Mouse (Mus musculus): ENCODE results near the gene Galm.
"Not testable (repeated sequence)": the region's sequence is repeated elsewhere in the genome, so short reads cannot be mapped to it uniquely, and the experiment has no call there.

Gene Galm

DNA sequence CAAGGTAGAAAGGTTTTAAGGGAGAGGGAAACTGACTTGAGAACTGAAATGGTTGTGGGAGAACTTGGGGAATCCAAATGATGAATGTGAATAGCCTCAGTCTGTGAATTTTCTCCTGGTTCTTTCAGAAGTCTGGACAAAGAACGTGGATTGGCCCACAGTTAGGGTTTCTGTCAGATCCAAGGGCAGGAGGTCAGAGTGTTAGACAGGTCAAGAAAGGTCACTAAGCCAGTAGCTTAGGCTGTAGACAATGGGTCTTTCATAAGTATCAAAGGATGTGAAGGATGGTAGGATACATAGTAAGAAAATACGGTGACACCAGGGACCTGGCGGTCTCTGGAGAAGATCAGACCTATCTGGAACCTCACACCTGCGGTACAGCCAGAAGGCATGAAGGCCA is 40.2 kb downstream of the Galm start:
- DNase-seq, result no peak

DNA sequence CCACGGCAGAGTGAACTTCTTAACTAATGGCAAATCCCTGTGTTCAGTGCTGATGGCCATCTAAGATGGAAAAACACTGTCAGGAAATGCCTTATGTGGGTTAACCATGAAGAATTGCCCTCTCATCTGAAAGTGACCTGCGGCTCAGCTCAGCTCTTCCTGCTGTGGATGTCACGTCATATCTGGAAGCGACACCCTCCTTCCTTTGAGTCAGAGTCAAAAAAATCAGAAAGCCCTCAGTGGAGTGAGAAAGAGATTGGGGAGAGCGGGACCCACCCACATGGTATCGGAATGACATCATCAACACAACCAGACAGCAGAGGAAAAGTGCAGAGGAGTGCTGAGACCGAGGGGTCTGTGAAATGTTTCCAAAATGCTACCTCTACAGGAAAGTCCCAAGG is 40.6 kb downstream of the Galm start:
- no peak for DNase-seq

DNA sequence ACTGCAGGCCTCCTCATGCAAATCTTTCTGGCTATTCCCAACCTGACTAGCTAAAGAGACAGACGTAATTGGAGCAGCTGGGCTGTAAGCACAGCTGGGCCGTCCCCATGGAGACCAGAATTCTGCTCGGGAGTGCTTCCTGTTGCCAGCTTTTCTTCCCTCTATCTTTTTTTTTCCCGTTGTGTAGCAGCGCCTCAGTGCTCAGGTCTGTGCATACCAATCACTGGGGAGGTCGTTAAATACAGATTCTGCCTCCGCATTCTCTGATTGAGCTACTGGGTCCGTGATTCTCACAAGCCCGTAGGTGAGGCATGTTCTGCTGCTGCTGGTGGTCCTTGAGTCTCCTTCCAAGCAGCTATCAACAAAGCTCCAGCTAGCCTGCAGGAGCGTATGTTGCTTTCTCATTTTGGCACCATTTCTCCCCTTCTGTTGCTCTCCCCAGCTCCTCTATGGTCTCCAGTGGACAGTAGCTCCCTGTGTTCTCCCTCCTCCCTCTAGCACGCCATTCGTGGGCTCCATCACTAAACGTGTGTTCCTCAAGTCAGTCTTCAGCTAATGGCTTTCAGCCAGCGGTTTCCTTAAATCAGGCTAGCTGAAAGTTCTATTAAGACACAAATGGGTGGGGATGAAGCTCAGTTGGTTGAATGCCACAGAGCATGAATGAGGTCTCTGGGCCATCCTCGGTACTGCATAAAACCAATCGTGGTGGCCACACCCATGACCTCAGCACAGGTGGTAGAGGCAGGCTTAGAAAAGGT is 41.3 kb downstream of the Galm start:
- no peak for DNase-seq

DNA sequence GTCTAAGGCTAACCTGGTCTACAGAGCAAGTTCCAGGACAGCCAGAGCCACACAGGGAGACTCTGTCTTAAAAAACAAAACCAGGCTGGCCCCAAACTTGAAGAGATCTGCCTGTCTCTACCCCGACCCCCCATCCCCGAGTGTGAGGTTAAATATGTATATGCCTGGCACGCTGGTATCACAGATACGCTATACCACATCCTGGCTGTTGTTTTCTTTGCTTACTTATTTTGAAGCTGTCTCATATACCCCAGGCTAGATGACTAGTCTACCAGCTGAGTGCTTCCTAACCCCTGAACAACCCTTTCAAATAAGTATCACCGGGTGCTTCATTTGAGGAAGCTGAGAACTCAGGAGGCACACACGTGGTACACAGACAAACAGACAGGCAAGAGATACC is 42.5 kb downstream of the Galm start:
- DNase-seq, result no peak

DNA sequence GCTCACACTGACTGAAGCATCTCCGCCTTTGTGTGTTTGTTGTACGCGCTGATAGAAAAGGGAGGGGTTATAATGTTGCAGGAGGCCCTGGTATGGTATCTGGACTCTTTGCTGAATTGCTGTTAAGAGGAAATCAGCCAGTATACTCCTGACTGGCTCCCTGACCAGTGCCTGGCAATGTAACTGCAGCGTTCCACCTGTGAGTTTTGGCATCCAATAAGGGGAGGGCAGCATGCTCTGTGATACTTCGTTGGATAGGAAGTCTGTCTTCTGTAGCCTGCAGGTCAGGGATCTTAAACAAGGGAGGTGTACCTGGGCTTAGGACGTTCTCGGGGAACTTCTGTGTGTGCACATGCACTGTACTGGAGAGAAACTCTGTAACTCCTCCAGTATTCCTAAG is 43.7 kb downstream of the Galm start:
- DNase-seq, result no peak

DNA sequence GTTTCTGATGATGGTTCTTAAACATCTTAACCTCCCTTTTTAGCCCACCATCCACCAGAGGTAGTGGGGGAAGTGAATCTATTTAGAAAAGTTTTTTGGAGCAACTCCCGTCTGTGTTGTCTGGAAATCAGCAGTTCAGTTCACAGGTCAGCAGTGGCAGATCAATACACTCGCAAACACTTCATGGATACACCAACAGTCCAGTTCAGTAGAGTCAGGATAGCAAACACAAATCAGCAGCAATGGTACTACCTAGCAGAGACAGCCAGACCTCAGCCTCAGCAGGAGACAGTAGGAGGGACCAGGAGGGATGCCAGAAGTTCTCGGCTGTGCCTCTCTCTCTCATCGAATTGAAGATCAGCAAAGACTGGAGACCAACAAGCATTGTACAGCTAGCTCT is 44.7 kb downstream of the Galm start:
- no peak for DNase-seq

DNA sequence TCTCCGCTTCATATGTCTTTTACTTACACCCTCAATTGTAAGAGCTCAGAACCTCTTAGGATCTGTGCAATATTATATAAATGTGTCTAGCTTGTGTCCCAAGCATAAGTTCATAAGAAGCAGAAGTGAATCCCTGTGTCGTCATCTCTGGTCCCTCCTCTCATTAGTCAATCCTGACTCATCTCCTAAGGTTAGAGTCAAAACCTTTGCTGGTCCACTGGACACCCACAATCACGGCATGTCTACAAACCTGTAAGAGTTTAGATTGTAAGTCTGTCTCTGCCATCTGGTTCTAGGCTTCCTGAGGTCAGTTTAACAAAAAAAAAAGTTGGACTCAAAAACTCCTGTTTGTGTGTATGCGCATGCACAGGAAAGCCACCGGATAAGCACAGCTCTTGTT is 45.5 kb downstream of the Galm start:
- DNase-seq, result no peak

DNA sequence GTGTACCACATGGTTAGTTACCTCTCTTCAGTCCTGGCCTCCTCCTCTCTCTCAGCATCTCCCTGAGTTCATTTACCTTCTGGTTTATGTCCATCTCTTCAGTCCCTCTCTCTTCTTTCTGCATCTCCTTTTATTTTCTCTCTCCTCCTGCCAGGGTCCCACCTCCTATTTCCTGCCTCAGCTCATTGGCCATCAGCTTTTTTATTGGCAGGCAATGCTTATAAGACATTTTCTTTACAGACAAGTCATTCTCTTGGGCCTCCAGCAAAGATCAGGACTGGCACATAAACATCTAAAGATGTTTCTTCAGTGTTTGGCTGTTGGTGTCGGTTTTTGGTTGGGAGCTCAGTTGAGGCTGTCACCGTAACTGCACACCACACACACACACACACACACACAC is 46.4 kb downstream of the Galm start:
- DNase-seq, result no peak

DNA sequence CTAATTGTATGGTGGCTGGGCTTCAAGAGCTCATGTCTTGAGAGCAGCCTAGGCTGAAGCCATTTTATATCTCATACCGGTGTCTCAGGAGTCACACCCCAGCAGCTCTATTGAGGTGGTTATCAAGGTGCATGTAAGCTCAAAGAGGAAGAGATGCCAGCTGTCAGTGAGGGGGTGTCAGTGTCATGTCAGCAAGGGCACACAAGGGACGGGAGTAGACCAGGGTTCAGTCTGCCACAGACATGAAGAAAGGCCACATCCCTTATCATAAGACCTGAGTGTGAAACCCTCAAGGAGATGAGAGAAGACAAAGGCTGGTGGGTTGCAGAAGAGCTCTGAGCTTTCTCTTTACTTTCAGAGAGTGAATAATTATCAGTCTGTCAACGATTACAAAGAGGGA is 46.9 kb downstream of the Galm start:
- peak; percentile 29 to 51 for DNase-seq

DNA sequence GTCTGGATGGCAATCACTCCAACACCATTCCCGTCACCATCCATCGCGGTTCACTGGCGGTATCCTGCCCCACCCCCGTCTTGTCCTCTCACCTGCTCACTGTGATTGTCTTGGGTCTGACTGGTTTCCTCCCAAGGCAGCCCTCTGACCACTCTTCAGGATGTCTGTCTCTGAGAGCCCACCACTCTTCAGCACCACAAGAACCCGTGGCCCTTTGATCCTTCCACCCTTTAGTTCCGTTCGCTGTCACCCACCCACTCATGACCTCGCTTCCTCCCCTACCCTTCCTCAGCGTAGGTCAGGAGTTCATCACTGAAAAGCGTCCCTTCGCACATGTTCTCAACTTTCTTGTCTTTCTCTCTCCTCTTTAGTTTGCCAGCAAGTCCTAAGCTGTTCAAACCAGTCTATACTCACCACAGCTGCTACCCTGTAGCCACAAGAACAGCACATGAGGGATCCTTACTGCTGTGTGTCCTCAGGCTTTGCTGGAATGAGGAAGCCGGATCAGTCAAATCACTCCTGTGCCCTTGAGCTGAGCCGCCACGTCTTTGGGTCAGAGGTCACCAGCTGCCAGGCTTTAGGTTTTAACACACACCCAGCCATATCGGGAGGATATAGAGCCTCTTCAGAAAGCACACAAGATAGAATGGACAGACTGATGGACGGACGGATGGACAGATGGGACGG is 47.6 kb downstream of the Galm start:
- DNase-seq, result peak; percentile 49 to 61

DNA sequence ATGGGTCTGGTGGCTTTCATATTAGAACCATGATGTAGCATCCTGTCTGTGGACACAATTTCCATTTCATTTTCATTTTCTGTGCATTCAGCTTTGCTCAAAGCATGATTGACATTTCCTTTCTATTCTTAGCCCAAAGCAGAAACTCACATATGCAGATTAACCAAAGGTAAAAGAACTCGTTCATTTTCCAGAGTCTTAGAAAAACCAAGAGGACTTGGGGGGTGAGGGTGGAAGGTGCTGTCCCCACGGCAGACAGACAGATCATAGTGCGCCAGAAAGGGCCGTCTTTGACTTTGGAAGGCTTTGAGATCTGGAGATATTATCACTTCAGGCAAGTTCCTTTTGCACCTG is 48.1 kb downstream of the Galm start:
- DNase-seq, result peak in 1 of 2 experiments; percentile 32

DNA sequence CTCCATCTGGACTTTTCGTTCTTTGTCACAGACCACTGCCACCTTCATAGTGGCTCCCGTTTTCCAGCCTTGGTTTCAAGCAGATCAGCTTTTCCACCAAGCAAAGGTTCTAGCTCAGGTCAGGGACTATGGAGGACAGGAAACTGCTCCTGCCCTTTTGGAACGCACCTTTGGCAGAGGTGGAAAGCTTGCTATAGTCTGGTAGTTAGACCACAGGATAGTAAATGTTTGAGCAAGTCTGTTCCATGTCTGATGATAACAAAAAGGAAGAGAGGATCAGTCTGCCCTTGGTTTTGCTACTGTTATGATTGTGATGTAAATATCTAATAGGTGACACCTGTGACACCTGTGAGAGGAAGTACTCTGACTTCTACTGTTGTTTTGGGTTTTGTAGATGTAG is 48.7 kb downstream of the Galm start:
- no peak for DNase-seq

DNA sequence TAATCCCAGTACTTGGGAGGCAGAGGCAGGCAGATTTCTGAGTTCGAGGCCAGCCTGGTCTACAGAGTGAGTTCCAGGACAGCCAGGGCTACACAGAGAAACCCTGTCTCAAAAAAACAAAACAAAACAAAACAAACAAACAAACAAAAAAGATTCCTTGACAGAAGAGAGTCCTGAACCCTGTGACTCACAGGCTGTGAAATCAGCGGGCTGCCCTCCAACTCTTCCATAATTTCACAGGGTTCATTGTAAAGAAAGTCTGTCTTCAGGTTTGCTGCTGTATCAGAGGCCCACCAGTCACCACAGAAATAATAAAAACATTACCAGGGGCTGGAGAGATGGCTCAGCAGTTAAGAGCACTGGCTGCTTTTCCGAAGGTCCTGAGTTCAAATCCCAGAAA is 51.6 kb downstream of the Galm start:
- DNase-seq, result not testable (repeated sequence)

DNA sequence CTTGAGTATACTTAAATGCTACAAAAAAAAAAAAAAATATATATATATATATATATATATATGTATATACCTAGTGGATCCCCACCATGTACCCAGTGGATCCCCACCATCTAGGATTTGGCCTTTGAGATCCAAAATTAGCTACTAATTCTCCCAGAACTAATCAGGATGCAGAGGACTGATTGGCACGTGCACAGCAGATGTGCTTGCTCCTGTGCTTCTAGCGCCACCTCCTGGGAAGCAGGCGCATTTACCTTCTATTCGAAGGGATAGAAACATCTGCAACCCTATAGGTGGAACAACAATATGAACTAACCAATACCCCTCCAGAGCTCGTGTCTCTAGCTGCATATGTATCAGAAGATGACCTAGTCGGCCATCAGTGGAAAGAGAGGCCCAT is 52.7 kb downstream of the Galm start:
- DNase-seq, result peak; percentile 63 to 68

DNA sequence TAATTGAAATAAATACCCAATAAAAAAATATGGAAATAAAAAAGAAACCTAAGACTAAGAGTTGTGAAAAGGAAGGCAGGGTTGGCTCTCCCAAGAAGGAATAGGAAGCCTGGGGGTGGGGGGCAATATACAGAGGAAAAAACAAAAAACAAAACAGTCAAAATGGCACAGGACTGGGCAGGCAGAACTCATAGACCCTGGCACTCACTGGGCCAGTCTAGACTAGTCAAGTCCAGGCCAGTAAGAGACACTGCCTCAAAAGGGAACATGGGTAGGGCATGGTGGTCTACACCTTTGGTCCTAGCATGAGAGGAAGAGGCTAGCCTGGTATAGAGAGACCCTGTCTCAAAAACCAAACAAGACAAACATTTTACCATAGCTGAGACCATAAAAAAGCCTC is 53.2 kb downstream of the Galm start:
- no peak for DNase-seq

DNA sequence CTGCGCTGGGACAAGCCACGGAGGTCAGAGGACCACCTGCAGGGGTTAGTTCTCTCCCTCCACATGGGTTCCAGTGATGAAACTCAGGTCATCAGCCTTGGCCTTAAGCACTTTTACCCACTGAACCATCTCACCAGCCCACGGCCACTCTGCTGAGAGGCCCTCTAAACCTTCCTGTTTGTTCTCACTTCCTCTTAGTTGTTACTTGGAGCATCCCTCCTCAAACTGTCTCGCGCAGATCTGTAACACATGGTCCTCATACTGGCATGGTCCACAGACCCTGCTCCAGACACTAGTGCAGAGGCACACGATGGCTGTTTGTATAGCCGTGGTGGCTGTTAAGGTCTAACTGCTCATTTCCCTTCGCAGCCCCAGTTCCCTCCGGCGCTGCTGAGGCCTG is 56.3 kb downstream of the Galm start:
- DNase-seq, result no peak

DNA sequence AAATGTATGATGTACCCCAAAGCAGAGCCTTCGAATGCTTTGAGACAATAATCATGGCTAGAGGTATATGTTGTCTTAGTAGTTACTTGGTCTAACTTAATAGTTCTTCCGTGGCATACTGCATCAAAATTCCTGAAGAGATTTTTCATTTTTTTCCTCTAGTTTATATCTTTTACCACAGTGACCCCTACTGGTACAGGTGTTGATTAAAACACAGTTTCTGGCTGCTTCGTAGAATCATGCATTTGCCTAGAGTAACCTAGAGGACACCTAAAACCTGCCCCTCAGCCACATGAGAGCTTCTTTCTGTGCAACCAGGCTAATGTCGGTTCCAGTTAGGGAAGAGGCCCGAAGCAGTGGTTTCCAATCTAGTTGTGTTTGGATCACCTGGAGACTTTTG is 65.8 kb downstream of the Galm start:
- DNase-seq, result no peak

DNA sequence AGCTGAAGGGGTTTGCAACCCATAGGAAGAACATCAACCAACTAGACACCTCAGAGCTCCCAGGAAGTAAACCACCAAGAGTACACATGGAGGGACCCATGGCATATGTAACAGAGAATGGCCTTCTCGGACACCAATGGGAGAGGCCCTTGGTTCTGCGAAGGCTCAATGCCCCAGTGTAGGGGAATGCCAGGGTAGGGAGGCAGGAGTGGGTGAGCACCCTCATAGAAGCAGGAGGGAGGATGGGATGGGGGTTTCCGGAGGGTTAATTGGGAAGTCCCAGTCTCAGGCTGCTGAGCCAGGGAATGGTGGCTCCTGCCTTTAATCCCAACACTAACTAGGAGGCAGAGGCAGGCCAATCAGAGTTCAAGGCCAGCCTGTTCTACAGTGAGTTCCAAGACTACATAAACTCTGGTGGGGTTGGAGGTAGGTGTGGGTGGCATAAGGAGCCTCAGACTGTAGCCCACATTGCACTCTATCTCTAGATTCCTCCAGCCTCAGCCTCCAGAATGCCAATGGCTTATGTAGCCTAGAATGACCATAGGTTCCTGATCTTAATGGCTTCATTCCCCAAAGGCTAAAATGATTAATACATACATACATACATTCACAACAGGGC is 72.0 kb downstream of the Galm start:
- DNase-seq, result no peak

DNA sequence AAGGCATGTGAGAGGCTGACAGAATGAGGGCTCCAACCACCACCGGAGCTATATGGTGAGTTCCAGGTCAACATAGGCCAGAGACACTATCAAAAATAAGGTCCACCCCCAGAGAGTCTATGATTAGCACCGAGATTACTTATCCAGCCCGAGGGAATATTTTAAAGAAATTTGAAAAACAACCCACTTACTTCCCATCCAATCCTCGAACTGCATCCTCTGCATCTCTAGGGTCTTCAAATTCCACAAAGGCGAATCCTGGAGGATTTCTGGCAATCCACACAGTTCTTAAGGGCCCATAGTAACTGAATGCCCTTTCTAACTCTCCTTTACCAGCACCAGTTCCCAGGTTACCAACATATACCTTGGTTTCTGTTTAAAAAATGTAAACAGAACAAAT is 78.4 kb downstream of the Galm start:
- no peak for DNase-seq

DNA sequence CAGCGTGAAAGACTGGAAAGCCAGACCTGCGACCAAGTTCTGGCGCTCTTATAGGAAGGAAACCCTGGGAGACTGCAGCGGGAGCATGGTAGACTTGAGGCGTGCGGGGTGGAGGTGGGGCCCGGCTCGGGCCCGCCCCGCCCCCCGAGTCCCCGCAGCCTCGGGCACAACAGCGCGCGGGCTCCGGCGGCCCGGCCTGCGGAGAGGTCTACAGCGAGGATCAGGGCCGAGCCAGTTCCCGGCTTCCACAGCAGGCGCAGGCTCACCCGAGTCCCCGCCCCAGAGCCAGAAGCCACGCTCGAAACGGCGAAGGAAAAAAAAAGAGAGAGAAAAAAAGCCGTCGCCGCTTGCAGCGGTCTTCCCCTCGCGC is 79.0 kb downstream of the Galm start:
- peak; percentile 46 to 64 for DNase-seq

DNA sequence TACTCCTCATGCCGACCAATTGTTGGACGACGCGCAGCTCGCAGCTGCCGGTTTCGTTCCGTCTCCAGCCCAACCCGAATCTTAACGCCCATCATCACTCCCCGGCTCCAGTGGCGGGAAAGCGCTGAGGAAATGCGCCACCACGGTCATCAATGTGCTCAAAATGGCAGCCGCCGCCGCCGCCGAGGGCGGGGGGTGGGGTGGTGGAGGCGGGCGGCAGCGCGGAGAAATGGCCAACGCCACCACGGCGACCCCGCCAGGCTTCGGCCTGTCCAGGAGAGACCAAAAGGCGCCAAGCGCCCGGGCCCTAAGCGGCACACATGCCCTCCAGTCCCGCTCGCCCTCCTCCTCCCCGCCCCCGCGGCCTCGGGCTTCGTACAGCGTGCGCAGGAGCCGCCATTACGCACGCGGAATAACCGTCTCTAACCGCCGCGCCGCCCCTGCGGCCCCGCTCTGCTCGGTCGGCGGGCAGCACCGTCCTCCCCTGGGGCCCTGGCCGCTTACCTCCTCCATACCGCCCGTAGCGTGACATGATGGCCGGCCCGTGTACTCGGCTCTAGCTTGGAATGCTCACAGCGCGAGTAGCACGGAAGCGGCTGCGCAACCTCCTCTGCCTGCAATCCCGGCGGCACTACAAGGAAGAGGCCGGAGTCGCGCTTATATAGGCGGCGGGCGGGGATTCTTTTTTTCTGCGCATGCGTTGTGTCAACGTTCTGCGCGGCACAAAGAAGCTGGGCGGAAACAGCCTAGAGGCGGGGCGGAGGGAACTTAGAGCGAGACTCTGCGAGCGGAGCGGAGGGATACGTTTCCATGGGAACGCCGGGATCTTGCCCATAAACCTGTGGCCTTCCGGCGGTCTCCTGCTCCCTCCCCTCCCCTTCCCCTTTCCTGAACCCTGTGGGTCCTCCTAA is 79.7 kb downstream of the Galm start, which contains the start of the genes Srsf7 and Ttc39d:
Srsf7 (minus strand) TSS at position 637 of the 911 bp plus-strand sequence.
Ttc39d (plus strand) TSS at position 790 of the 911 bp plus-strand sequence.
- DNase-seq, result peak; percentile 97 to 99

DNA sequence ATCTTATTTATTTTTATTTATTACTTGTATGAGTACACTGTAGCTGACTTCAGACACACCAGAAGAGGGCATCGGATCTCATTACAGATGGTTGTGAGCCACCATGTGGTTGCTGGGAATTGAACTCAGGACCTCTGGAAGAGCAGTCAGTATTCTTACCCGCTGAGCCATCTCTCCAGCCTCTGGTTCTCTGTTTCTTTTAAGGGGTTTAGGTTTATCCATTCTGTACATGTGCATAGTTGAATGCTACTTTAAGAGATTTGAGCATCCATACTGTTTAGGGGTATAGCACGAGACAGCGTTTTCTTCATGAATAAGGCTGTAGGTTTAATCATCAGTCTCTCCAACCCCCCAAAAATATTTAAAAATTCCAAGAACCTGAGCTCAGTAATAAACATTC is 86.7 kb downstream of the Galm start:
- DNase-seq, result not testable (repeated sequence)

DNA sequence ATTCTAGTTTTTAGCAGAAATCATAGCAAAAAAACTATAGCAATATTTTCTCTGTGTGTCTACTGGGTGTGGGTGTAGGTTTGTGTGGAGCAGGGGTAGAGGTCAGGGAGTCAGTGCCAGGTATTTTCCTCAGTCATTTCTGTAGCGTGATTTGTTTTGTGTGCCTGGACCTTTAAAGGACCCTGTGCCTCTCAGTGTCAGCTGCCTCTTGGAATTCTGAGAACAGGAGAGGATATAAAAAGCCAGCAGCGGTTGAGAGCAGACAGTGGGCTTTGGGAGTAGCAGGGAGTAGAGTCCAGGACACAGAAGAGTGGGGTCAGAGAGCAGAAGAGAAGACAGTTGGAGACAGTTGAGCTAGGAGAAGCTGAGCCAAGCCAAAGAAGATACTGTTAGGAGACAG is 92.9 kb downstream of the Galm start:
- no peak for DNase-seq
